Mouse (Mus musculus): ENCODE measurements at regions not wholly inside any gene's neighbourhood (a gene's known extent, or its start where the extent isn't known, plus 50 kb on each side); places are given as distances from the start of the nearest gene placed in this dataset.

DNA sequence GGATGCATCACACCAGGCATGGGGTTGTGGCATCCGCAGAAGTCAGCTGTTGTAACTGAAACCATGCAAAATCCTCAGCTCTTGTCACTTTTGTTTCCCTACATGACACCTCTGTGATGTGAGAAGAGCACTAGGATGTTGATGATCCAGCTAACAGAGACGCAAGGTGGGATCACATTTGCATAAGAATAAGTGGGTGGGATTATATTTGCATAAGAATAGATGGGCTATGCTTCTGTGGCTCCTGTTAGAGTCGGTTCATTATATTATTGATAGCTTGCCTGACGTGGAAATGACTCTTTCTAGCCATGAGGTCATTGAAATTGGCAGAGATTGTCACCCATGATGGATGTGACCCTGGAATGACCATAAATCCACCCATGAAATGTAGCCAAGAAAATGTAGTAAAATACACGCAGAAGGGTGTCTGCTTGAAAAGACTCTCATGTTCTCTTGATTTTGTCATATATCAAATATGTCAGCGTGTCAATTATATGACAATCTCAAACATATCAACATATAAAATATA is 102.2 kb upstream of the Arg1 start:
- DNase-seq: no peak

- DNase-seq: peak; percentile 6
Observed at GRCm38 (mm10) chr10:25023601-25024157, 96.4 kb upstream of the Arg1 start.

DNA sequence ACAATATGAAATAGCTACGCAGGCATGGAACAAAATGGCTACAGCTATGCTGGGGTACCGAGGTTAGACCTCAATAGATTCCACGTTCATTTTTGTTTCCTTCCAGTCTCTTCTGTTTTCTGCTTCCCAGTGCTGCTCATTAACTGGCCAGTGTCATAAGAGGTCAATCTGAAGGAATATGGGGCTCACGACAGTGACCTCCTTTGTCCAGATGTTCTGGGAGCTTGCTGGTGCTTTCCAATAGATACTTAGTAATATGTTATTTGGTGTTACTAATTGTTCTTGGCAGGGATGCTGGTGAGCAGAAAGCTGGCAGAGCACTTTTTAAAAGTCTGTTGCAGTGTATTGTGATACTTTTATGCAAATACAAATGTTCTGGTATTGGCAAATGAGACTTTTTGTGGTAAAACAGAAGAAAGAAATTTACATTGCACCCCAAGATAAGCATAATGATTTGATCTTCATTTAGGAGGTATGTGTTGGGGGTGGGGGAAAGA is 95.8 kb upstream of the Arg1 start:
- no peak for DNase-seq

- no peak for DNase-seq
Observed at GRCm38 (mm10) chr10:25018946-25019345, 91.7 kb upstream of the Arg1 start.

DNA sequence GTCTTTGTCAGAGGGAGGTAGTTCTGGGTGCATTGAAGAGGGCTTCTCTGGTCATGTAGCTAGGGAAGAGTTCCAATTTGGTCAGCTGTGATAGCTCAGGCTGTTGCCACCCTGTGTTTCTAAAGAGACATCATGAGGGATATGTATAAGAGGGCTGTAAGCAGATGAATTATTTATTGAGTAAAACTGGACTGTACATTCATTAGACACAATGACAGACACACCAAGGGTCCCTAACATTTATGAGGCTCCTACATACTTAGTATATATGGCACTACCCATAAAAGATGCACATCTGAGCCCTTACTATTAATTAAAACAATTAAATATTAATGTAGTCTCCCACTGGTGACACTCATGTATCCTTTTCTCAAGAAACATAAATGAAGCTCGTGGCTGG is 90.6 kb upstream of the Arg1 start:
- no peak for DNase-seq

DNA sequence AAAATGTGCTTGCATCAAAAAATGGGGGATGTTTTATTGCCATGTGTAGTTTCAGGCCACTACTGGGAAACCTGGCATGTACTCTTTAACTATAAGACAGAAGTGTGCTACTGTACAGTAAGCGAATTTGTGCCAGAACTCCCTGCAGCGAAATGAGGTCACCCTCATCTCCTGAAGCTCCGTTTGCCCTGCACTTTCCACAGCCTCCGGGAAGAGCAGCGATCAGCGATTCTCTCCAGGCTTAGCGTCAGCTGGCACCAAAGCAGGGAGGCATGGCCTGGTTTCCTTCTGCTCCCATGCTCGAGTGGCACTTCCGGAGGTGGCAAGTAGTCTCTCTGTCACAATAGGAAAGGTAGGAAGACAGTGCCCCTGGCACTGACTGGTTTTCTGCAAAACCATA is 88.8 kb upstream of the Arg1 start:
- no peak for DNase-seq

- no peak for DNase-seq
Observed at GRCm38 (mm10) chr10:25012129-25012528, 84.8 kb upstream of the Arg1 start.

GRCm38 (mm10) chr10:25001299-25001698 is 74.0 kb upstream of the Arg1 start:
- no peak for DNase-seq

- DNase-seq: no peak
Observed at GRCm38 (mm10) chr10:25000231-25001222, 73.2 kb upstream of the Arg1 start.

DNA sequence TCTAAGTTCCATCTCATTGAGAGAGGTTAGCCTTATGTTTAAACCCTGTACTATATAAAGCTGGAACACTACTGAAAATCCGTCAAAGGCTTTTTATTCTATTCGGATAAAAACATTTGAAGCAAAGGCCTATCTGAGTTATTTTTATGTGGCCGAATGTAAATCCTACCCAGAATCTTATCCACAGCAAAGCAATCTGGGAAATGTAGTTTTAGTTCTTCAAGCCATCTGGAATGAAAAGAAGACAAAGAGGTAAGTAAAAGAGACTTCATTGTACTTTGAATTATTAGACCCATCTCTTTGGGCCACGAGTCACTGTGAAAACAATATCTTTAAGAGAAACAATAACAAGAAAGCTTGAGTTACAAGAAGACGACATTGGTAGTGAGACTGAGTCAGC is 72.5 kb upstream of the Arg1 start:
- DNase-seq: no peak

DNA sequence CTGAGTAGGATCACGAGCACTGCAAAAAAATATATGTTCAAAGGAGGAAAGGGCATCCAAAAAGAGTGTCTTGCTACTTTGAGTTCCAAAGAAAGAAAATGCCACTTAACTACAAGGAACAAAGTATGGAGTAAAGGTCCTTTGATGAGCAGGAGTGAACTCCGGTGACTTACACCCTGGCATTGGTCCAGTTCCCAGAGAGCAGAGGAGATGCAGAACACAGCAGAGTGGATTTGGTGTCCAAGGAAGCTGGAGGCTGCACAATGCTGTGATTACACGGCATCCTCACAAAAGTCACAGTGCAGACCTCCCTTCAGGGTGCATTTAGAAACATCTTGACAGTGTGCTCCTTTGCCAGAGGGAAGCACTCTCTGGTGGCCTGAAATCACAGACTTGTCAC is 70.4 kb upstream of the Arg1 start:
- no peak for DNase-seq

DNA sequence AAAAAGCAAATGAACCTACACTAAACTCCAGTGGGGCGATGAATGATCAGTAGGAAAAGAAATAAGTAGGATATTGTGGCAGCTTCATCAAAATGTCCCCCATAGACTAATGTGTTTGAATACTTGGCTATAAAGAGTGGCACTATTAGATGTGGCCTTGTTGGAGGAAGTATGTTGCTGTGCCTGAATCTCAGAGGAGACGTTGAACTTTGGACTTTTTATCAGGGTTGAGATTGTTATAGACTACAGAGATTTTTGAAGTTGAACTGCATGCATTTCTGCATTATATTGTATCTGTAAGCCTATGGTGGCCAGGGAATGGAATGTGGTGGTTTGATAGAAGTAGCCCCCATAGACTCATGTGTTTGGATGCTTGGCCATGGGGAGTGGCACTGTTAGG is 68.5 kb upstream of the Arg1 start:
- no peak for DNase-seq

DNA sequence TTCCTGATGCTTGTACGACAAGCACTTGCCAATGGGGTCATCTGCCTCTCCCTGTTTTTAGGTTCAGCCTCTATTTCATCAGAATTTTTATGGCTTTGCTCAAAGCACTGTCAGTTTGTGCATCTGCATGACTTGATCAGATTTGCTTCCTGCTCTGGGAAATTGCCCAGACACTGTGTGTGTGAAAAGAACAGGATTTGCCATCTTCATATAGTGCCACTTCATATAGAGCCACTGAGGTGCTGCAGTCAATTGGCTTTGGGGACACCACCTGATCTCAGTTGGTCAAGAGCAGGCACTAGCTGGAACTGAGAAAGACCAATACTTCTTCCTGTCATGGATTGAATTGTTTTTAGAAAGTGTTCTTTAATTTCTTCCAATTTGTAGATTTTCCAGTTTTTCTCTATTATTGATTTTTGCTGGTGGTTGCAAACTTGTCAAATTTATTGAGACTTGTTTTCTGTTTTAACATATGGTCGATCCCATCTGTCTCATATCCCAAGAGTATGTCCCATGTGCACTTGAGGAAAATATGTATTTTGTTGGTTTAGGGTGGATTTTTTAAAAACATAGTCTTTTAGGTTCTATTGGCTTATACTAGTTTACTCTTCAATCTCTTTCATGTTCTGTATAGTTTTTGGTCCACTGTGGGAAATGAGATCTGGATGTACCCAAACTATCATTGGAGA is 62.8 kb upstream of the Arg1 start:
- DNase-seq: no peak

DNA sequence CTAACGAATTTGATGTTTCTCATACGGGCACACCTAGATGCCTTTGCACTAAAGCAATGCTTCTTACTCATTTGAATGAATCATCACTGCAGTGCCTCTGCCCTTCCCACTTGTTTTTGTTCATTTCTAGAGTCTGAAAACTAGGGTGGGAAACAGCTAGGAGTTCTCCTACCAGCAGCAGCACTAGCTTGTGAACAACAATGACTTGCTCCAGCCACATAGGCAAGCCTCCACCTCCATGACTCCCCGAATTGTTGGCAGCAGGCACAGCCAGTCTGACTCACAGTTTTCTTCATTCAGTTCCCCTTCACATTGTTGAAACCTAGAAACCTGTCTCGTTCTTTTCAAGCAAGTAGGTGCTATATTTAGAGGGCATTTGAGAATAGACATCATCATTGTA is 57.5 kb upstream of the Arg1 start:
- no peak for DNase-seq

- no peak for DNase-seq
Observed at GRCm38 (mm10) chr10:24981763-24982162, 54.5 kb upstream of the Arg1 start.

Data from kidney, adult 9 months (tissue).